Mouse (Mus musculus) urinary bladder, postnatal 25 days (tissue): ENCODE measurements at regions not wholly inside any gene's neighbourhood (a gene's known extent, or its start where the extent isn't known, plus 50 kb on each side); places are given as distances from the start of the nearest gene placed in this dataset.
"Not testable (repeated sequence)": the region's sequence is repeated elsewhere in the genome, so short reads cannot be mapped to it uniquely, and the experiment has no call there.

Experiments used
- DNase-seq: peaks from one replicate; pipeline ENCODE4 v3.0.0; 2022; ENCODE audit warnings: low spot score

DNA sequence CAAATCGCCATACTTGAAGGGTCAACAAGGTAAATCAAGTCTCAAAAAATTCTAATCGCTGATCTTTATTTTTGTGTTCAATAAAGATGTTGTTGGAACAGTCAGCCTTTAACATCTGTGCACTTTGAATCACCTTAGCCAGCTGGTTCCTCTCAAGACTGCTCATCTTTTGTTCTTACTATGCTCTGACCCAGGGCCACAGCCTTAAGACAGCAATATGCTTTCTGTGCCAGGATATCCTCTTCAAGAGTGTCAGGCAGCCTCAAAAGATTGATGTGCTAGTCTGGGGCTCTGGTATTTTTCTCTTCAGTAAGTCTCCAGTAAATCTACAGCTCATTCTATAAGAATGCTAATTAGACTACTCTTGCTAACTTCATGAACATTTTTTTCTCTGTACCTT is 199.9 kb downstream of the Dph6 start:
- no peak for DNase-seq

DNA sequence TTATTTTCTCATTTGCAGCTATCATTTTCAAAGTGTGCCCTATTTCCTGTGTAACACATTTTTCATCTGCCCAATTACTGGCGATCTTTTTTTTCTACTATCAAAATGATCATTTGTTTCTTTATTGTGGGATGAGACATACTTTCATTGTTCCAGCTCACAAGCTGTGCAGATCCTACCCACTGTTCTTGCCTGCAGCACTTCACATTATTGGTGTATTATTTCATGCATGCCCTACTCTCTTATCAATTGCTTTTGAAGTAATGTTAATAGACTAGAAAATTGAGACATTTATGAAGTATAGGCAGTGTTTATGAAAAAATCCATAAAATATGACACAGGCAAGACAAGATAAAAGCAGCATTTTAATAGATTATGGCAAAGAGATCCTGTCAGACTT is 204.6 kb downstream of the Dph6 start:
- no peak for DNase-seq

DNA sequence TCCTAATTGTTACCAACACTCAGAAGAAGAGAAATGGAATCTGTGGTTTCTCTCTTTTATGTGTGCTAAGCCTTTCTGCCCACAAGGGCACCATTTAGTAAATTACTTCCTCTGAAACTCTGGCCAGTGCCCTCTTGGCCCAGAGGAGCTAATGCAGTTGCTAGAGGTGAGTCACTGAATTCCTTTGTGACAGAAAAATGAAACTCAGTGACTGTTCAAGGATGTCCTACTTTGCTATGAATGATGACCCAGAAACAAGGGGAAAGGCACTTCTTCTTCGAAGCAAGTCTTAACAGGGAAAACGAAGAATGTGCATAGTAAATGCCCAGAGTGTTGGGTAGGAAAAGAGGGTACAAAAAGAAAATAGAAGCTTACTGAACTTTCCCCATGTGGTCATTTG is 211.0 kb downstream of the Dph6 start:
- DNase-seq = no peak

DNA sequence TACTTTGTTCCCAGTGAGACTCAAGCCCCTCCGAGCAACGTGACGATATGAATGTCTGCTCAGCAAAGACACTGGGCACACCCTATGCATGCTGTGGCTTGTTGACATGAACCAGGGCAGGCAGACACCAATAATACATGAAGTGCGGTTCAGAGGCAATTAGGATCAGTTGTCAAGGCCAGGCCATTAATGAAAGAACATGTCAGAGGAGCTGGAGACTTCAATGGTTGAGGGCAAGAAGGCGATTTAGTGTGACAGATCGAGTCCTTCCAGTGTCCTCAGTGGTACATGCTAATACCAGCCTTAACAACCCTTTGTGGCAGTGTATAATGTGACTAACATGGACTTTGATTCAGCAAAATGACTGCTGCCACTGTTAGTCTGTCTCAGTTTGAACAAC is 213.8 kb downstream of the Dph6 start:
- DNase-seq = no peak

DNA sequence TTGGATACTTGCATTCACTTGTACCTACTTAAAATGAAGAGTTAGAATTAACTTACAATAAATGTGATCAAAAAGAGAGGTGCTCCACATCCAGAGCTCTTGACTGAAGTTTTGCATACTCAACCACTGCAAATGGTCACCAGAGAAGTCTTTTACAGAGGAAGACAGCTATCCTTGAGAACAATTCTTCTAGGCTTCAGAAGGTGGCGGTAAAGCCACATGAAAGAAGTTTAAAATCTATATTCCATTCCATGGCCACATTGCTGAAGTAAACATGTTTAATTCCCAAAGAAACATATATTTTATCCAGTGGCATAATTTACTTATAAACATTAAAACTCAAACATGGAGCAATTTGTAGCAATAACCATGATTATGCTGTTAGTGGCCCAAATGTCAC is 215.1 kb downstream of the Dph6 start:
- DNase-seq = no peak

DNA sequence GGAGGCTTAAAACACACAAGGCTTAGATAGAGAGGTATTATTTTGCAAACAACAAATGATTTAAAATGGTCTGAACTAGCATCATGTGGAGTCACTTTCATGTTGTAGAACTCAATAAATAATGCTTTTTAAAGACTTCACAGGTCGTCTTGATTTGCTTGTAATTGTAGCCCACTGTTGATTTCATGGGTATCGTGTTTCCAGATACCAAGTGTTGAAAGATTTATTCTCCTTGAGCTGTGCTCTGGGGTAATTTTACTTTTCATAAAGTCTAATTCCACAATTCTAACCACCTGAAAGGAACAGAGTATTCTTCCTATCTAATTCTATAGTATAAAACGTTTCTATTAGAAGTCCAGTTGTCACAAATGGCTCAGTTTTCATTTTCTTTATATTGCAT is 216.7 kb downstream of the Dph6 start:
- no peak for DNase-seq

DNA sequence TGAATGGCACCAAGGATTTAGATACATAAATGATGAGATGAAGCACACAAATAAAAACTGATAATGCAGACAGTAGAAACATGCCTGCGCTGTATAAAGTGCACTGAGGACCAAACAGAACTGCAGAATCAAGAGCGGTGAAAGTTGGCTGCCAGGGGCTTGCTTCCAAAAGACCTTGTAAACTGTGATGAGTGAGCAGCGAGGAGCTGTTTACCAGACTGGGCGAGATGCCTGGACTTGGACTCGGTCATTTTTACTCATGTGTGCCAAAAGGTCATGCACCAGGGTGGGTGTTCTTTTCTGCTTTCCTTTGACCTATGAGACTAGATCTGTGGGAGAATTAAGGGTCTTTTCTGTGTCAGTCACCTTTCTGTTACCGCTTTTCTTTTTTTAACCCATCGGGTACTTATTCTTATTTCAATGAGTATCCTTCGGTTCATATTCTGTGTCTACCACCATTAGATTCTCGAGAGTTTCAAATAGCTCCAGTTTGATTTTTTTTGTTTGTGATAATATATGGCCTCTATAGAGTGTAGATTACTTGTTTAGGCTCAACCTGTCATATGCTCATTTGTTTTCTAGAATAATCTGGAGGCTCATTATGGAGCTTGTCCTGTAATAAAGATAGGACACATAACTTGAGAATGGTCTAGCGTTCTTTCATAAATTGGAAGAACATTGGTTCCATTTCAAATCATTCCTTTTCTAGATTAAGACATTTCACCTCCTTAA is 226.3 kb upstream of the Zfp770 start:
- peak; percentile 30 for DNase-seq

DNA sequence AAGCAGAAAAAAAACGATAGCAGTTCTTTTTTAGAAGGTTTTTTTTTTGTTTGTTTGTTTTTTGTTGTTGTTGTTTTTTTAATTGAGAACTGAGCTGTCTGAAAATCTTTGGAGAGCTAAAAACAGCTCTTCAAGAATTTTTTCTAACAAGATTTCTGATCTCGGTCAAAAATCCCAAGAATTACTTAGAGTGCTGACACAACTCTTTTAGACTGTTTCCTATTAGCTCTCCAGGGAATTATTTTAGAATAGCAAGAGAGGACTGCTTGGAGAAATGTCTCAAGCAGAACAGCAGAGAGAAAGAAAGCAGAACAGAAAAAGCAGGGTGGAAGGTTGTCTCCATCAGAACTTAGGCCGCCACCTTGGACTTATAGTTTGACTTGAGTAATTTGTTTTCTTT is 218.1 kb upstream of the Zfp770 start:
- no peak for DNase-seq

DNA sequence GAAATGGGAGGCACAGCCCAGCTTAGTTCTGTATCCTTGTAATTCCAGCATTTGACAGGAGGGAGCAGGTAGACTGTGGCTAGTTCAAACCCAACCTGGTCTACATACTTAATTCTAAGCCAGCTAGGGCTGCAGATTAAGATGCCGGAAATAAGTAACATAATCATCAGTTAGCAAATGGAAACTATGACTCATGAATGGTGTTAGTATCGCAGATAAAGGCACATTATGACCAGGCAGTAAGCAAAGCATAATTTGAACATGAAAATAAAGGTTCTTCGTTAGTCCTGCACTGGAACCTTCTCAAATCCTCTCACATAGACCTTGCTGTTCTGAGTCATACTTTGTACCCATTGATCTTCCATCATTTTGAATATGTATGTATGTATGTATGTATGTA is 211.7 kb upstream of the Zfp770 start:
- no peak for DNase-seq

DNA sequence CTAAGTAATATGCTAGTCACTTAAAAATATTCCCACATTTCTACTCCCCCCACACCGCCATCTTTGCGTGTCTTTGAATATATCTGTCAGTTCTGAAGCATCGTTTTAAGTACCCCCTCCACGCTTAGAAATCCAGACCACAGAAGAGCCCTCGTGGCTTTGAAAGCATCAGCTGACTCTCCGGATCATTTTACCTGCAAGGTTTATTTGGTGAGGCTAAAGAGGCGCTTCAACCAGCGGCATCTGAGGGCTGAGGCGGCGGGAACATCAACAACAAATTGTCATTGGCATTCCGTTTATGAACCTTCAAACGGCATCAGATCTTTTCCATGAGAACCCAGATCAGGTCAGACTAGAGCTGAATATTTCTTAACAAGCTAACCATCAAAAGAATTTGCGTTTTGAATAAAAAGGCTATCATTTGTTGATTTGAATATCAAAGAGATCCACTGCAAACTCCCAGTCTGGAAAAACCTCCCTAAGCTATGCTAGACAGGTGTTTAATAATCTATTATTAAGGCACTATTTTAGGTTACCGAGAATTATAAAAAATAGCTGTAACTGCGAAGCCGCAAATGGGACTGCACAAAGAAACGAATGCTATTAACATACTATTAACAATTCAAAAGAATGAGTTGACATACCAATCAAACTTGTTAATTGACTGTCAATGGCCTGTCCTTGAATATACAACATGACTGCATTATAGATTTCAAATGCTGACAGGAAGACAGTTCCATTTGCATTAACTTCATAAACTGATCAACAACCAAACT is 210.9 kb upstream of the Zfp770 start:
- DNase-seq = no peak

DNA sequence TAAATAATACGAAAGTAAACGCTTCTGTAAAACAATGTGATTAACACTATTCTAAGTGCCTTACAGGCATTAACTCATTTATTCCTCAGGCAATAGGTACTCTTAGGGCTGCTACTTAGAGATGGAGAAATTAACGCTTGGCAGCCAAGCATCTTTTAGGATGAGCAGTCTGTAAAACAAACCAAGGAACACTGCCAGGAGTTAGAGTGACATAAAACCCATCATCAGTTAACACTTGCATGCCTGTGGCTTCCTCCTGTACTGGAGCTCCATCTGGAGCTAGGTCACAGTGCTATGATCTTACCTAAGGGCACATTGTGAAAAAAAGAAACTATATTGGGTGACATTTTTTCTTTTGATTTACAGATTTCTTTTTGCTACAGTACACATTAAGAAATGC is 209.4 kb upstream of the Zfp770 start:
- DNase-seq = no peak

DNA sequence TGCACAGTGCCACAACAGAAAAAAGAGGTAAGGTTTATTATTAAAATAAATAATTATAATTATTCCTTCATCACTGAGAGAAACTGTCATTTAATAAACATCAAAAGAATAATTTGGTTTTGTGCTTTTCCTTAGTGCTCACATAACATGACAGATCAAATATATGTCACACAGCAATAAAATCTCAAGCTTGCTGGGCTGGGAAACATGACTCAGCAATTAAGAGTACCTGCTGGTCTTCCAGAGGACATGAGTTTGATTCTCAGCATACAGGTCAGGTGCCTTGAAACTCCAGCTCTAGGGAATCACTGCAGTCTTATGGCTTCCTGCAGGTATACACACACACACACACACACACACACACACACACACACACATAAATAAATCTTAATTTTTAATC is 208.3 kb upstream of the Zfp770 start:
- DNase-seq = no peak

DNA sequence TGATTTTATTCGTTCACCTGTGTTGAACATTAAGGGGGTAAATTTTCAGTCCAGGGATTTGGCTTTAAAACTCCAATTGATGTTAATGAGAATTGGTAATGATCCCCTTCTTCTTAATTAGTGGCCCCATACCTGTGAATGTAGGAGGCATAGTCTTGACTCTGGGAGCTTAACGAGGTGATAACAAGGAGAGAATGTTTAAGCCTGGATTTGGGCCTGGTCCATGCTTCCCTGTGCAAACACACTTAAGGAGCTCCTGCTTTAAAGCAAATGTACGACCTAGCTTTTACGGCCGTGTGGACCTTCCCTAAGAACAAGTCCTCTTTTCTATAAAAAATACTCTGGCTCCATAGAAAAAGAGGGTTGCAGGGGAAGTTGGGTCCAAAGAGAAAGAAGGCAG is 206.1 kb upstream of the Zfp770 start:
- DNase-seq = no peak

DNA sequence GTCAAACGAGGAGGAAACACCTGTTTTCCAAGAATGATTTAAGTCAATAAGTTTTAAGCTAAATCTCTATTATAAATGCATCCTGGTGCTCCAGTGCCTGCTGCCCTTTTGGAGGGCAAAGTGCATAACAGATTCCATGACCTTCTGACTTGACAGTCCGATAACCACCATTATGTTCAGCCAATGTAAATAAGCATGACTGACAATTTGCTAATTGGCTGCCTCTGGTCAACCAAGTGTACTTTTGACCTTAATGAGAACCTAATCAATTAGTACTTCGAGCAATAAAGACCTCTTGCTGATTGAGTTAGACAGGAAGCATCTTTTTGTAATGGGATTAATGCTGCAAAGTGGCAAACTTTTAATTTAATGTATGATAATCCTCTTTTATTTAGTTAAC is 183.3 kb upstream of the Zfp770 start:
- DNase-seq = no peak

DNA sequence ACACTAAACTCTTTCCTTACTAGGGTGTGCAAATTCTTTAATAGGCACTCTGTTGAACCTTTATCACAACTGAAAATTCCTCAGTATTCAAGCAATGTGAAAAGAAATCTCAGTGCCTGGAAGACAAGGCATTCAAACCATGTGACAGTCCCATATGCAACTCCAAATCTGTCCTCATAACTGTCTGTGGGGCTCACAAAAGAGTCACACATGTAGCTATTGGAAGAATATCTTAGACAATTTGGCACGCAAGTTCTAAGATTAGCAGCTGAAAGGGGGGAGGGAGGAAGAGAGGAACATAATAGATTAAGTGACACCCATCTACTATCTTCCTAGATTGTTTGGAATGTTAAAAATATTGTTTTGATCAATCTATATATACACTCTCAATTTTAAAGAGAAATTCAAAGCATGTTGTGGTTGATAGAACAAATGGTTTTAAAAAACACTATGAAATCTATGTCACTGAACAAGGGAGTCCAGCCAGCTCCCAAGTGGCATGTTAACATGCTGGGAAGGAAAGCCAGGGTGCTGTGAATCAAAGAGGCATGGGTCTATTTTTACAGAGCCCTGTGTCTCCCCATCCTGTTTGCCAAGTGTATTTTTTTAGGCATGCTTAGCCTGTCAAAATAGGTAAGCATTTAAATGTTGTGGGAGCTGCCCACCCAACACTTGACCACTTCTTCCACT is 177.7 kb upstream of the Zfp770 start:
- DNase-seq = no peak

DNA sequence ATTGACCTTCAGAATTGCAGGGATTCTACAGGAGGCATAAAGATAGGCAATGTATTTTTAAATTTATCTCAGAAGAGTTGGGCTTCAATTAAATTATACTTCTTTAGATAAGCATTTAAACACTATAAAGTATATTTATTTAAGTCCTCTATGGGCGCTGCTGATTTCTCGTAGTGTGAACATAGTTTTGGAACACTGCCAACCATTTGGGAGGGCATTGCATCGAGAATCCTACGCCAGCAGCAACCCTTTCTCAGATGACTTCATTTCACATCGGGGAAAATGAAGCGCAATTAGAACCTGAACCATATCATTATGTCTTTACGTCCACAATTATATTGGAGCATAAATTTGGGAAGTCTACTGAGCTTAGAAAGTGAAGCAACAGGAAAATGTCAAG is 172.2 kb upstream of the Zfp770 start:
- no peak for DNase-seq

DNA sequence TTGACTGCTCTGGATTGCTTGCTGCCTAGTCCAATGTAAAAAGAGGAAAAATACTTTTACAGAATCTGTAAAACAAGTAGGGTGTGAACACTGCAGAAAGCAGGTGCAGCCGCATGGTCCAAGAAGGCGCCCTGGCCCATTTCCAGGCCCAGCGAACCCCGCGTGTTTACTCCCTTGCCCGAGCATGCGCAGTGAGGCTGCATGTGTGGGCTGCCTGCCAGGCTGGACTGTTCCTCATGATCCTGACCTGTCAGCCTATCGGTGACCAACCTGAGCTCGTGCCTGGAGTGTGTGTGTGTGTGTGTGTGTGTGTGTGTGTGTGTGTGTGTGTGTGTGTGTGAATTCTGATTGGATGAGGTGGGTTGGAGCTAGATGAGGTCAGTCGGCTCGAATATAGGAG is 152.6 kb upstream of the Zfp770 start:
- DNase-seq = not testable (repeated sequence)

DNA sequence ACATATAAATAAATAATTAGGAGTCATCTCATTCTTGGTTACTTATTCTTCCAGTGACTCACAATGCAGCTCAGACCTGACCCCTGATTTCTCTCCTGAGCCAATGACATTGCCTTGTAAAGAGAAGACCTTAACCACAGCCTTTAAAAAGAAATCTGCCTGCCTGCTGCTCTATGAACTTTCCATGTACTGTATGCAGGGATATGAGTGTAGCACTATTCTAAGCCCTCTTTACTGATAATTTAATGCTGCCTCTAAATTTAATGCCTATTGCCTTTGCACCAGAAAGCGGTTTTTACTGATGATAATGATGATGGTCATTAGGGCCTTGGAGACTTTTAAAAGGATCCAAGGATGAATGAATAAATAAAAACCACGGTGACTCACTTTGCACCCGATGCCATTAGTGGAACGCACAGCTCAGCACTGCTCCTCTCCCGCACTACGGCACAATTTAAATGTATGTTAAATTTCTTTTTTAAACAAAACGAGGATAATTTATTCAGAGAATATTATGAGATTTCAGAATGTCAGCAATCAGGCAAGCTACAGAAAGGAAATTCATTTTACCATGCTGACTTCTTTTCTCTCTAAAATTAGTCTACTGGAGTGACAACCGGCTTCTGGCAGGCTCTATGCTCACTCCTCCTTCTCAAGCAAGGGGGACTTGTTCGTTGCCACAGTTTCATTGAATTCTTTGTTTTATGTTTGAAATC is 139.5 kb upstream of the Zfp770 start:
- DNase-seq = no peak

DNA sequence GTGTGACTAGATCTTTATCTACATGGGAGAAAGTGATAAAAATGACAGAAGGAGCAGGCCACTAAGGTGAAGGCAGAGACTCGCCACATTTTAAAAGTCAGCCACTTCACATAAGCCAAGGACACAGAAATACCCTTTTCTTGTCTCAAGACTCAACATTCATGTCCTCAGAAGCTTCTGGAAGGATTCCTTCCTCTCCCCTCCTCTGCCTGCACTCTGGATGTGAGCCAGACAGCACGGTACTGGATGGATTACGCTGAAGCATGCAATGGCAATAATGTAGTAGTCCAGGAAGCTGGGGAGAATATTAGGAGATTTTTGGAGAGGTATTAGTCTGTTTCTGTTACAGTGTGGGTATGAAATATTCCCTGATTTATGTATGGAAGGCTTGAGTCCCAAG is 100.5 kb upstream of the Zfp770 start:
- DNase-seq = no peak

DNA sequence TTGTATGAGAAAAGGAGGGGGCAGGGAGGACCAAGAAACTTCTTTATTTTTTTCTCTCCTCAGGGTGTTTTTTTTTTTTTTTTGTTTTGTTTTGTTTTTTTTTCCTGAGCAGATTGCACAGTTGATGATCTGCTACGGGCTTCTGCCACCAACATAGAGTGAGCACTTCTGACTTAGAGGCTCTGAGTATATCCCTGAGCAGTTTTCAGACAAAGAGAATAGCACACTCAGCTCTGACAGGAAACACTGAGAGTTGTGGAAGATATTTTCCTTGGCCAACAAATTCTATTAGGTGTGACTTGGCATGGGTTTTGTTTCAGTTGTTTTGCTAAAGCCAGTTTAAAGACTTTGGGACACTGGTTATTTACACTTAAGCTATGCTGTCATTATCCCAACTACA is 93.8 kb upstream of the Zfp770 start:
- DNase-seq = no peak

DNA sequence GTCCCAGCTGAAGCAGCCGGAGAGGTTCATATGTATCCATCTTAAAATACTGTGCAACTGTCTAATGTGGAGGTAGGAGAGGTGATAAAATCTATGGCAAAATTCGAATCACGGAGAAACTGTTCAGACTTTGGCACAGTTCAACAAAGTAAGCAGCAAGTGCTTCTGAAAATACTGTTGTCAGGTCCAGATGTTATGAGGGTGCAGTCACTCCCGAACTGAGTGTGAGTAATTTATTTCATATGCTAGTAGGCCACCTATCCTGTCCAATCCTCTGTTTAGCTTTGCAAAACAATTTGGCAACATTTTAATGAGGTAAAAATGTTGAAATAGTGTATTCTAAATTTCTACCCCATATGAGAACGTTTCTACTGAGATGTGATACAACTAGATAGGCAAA is 90.1 kb upstream of the Zfp770 start:
- DNase-seq = no peak

DNA sequence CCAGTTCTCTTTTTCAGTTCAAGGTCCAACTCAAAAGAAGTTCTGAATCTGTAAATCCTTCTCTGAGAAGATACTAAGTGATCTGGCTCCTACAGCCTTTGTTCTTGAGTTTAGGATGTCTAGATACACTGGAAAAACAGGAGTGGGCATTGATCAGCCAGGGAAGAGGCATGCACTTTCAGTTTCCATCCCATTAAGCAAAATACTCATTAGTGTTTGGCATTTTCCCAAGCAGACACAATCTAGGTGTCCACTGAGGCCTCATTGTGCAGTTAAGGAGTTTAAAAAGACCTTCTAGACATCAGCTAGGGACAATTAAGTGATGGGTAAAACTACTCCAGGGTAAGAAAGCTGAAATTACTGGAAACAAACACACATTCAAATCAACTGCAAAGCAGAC is 74.3 kb upstream of the Zfp770 start:
- no peak for DNase-seq
